Mouse (Mus musculus) thymus, adult 2 months (tissue): ENCODE results near the gene Depdc5.

ENCODE experiments used
- CTCF ChIP-seq: fragments of 200-500 bp; IDR thresholded peaks from 2 replicates; pipeline ENCODE4 v1.5.1; 2012; ENCODE audit warnings: mild to moderate bottlenecking, control low read depth, low read length, moderate library complexity, borderline replicate concordance; ENCODE audit not compliant: control insufficient read depth, poor library complexity, insufficient read depth; ENCODE audit errors: extremely low read depth
- POLR2A ChIP-seq: fragments of 200-500 bp; IDR thresholded peaks from 2 replicates; pipeline ENCODE4 v1.6.1; 2012; ENCODE audit warnings: mild to moderate bottlenecking, low read length, control low read depth, moderate library complexity; ENCODE audit not compliant: control insufficient read depth, poor library complexity, insufficient read depth; ENCODE audit errors: extremely low read depth

DNA sequence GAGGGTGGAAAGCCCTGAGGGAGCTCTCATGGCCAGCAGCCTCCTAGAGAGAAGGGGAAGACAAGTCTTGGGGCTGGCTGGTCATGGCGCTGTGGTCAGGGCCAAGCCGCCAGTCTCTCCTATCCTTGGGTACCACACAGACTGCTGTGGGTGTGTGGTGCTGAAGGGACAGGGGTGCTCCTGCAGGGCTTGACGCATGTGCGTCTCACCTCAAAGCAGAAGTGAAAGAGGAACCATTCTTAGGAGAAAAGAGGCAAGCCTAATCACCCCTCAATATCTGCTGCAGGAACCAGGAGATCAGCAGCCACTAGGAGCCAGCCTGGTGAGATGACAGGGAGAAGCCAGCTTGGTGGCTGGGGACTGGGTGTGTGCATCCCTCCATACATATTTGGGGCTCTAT is 134.2 kb downstream of the Depdc5 start:
- TF ChIP-seq CTCF (no peak), POLR2A (no peak)
